Mouse (Mus musculus) left cerebral cortex, postnatal 14 days (tissue): ENCODE data around the gene Prss32. TPM values are rescaled to one million over a fixed set of nuclear protein-coding genes. Genes with fewer than 3 reads are reported as not detected.

Experiments
- DNase-seq, 2 experiments: peaks; one replicate each; pipeline ENCODE4 v3.0.0; 2021 to 2022; ENCODE audit warnings: low spot score in 2 of 2, mixed read lengths in 1 of 2
- intact Hi-C: fragments of 180-260 bp; cut with DNase I; formaldehyde crosslinking; loops from one replicate; pipeline ENCODE4 v1.15.1; 2025
- long read RNA-seq, 2 experiments: library from polyadenylated mRNA; stranded (forward); transcript quantifications; one replicate each; pipeline ENCODE4 v2.0.0; 2021
- total RNA-seq, 2 experiments: library from RNA; stranded (reverse); gene quantifications; 2 replicates each; pipeline ENCODE4 v1.2.3; 2021

Prss32 gene
- total RNA-seq = 1 to 10 TPM in 1 of 2 experiments, not detected in 1; 1.1 TPM
- long read RNA-seq, experiment 1 = 0 reads
- long read RNA-seq, experiment 2 = 0 reads

- peak in 1 of 2 experiments; percentile 52 for DNase-seq
- intact Hi-C loops = loop anchor here (5.0 kb wide), 1 partner anchor 72 kb away; the partner anchor contains the start of gene Flywch1
Measured at GRCm38 (mm10) chr17:23843812-23844273, at the start of gene Prss32, which contains the start of gene Prss41. Gene Prss32, plus strand, starts transcription at chr17:23843855. Gene Prss41, minus strand, starts transcription at chr17:23844172.

- no peak for DNase-seq
- intact Hi-C loops = no loop called here
Measured at GRCm38 (mm10) chr17:23795323-23795722, 48.3 kb upstream of the Prss32 start.

- intact Hi-C loops = no loop called here
- no peak for DNase-seq
Measured at GRCm38 (mm10) chr17:23797316-23797715, 46.3 kb upstream of the Prss32 start.

GRCm38 (mm10) chr17:23801627-23802026, 42.0 kb upstream of the Prss32 start:
- intact Hi-C loops = loop anchor here (2.0 kb wide), 1 partner anchor 31 kb away; the partner anchor contains the start of gene Flywch1
- DNase-seq = no peak

GRCm38 (mm10) chr17:23802746-23803365, 40.8 kb upstream of the Prss32 start:
- intact Hi-C loops = loop anchor here (2.0 kb wide), 1 partner anchor 32 kb away; the partner anchor contains the start of gene Flywch1
- DNase-seq = peak; percentile 99

- intact Hi-C loops = loop anchor here (2.0 kb wide), 1 partner anchor 33 kb away; the partner anchor contains the start of gene Flywch1
- peak; percentile 69 to 80 for DNase-seq
Measured at GRCm38 (mm10) chr17:23803366-23804041, 40.2 kb upstream of the Prss32 start.

- no peak for DNase-seq
- intact Hi-C loops = no loop called here
Measured at GRCm38 (mm10) chr17:23804426-23805085, 39.1 kb upstream of the Prss32 start.

- intact Hi-C loops = no loop called here
- no peak for DNase-seq
Measured at GRCm38 (mm10) chr17:23806867-23807266, 36.8 kb upstream of the Prss32 start.

- intact Hi-C loops = no loop called here
- no peak for DNase-seq
Measured at GRCm38 (mm10) chr17:23807918-23808317, 35.7 kb upstream of the Prss32 start.

- no peak for DNase-seq
- intact Hi-C loops = loop anchor here (5.0 kb wide), 1 partner anchor 53 kb away; no protein-coding TSS in a partner anchor
Measured at GRCm38 (mm10) chr17:23815641-23816040, 28.0 kb upstream of the Prss32 start.

- intact Hi-C loops = loop anchor here (5.0 kb wide), 1 partner anchor 56 kb away; no protein-coding TSS in a partner anchor
Measured at GRCm38 (mm10) chr17:23818579-23818978, 25.1 kb upstream of the Prss32 start.

GRCm38 (mm10) chr17:23819235-23819634, 24.4 kb upstream of the Prss32 start:
- intact Hi-C loops = loop anchor here (5.0 kb wide), 1 partner anchor 57 kb away; no protein-coding TSS in a partner anchor
- no peak for DNase-seq

More at GRCm38 (mm10) chr17:23818579-23818978, 25.1 kb upstream of the Prss32 start:
- DNase-seq = no peak

- DNase-seq = no peak
- intact Hi-C loops = no loop called here
Measured at GRCm38 (mm10) chr17:23820731-23821130, 22.9 kb upstream of the Prss32 start.

GRCm38 (mm10) chr17:23822094-23822493, 21.6 kb upstream of the Prss32 start:
- intact Hi-C loops = no loop called here

GRCm38 (mm10) chr17:23823018-23823417, 20.6 kb upstream of the Prss32 start:
- intact Hi-C loops = no loop called here
- DNase-seq = no peak

More at GRCm38 (mm10) chr17:23822094-23822493, 21.6 kb upstream of the Prss32 start:
- no peak for DNase-seq

- intact Hi-C loops = no loop called here
- DNase-seq = no peak
Measured at GRCm38 (mm10) chr17:23823614-23824013, 20.0 kb upstream of the Prss32 start.

GRCm38 (mm10) chr17:23825591-23825990, 18.1 kb upstream of the Prss32 start:
- intact Hi-C loops = no loop called here
- no peak for DNase-seq

- intact Hi-C loops = no loop called here
- DNase-seq = peak; percentile 47 to 54
Measured at GRCm38 (mm10) chr17:23828271-23829001, 15.2 kb upstream of the Prss32 start.

GRCm38 (mm10) chr17:23829064-23829619, 14.5 kb upstream of the Prss32 start, which contains the start of gene Elob:
Gene Elob, minus strand, starts transcription at chr17:23829136.
- DNase-seq = peak; percentile 87 to 93
- intact Hi-C loops = no loop called here
